Mouse (Mus musculus) intestine, postnatal 0 days (tissue): Measurements from ENCODE around the gene Rnf141. TPM values are rescaled to one million over a fixed set of nuclear protein-coding genes. Genes with fewer than 3 reads are reported as not detected.

Experiments used
- ATAC-seq: fragments of 200-750 bp; cut with Nextera tagmentation; 2 replicates; pipeline ENCODE4 v1.8.0; 2017; ENCODE audit warnings: mild to moderate bottlenecking, moderate TSS enrichment, moderate library complexity
- H3K27ac ChIP-seq: fragments of 300-500 bp; sonication (generic); 2 replicates; pipeline ENCODE4 v1.5.1; 2014; ENCODE audit warnings: mild to moderate bottlenecking, low read depth, low read length, moderate library complexity
- H3K27me3 ChIP-seq: fragments of 300-500 bp; sonication (generic); replicated peaks from 2 replicates; pipeline ENCODE4 v1.6.1; 2014; ENCODE audit warnings: low read length, mixed read lengths; ENCODE audit not compliant: control insufficient read depth, insufficient read depth
- H3K36me3 ChIP-seq: fragments of 300-500 bp; sonication (generic); 2 replicates; pipeline ENCODE4 v1.6.1; 2014; ENCODE audit warnings: mild to moderate bottlenecking, moderate library complexity; ENCODE audit not compliant: control insufficient read depth, insufficient read depth
- H3K4me1 ChIP-seq: fragments of 300-500 bp; sonication (generic); replicated peaks from 2 replicates; pipeline ENCODE4 v1.6.1; 2014; ENCODE audit warnings: antibody characterized with exemption, low read length, mixed read lengths; ENCODE audit not compliant: control insufficient read depth, insufficient read depth
- H3K4me2 ChIP-seq: fragments of 300-500 bp; sonication (generic); replicated peaks from 2 replicates; pipeline ENCODE4 v1.6.1; 2014; ENCODE audit warnings: low read depth, mild to moderate bottlenecking, moderate library complexity
- H3K4me3 ChIP-seq: fragments of 300-500 bp; sonication (generic); 2 replicates; pipeline ENCODE4 v1.5.1; 2014; ENCODE audit warnings: low read depth, low read length
- H3K9ac ChIP-seq: fragments of 300-500 bp; sonication (generic); 2 replicates; pipeline ENCODE4 v1.6.1; 2014; ENCODE audit warnings: mild to moderate bottlenecking, low read depth, low read length
- H3K9me3 ChIP-seq: fragments of 300-500 bp; sonication (generic); 2 replicates; pipeline ENCODE4 v1.6.1; 2016; ENCODE audit warnings: mixed run types; ENCODE audit not compliant: control insufficient read depth
- CTCF ChIP-seq: sonication (generic); IDR thresholded peaks from 2 replicates; pipeline ENCODE4 v1.5.1; 2016; ENCODE audit warnings: low read depth, mild to moderate bottlenecking, control low read depth, antibody characterized with exemption, moderate library complexity
- WGBS: fragments of 180-500 bp; shearing (Covaris S2); extraction: QIAGEN DNeasy Blood & Tissue Kit; methylation state at CpG from one replicate; pipeline ENCODE4 v1.1.7; 2014; 5-methylcytosine and 5-hydroxymethylcytosine counted together
- polyA plus RNA-seq: library from polyadenylated mRNA; unstranded; fragments of >200 nt; fragmentation: Nextera tagmentation; extraction: Ambion mirVana; gene quantifications from 2 replicates; pipeline ENCODE4 v1.2.1, GENCODE M21; 2015

The Rnf141 gene
- polyA plus RNA-seq, 1 experiment from 2014 or later, result 31.0 TPM

GRCm38 (mm10) chr7:110784965-110785364 is 59.3 kb downstream of the Rnf141 start:
- Histone ChIP-seq H3K9ac (no peak overlapping the region), H3K4me1 (peaks cover 6% of the 10 kb centered on the region; the same call in 1 of the 2 replicates), H3K36me3 (no peaks in the 10 kb centered on the region), H3K27ac (no peak overlapping the region), H3K4me2 (no peak overlapping the region), H3K9me3 (no peaks in the 10 kb centered on the region), H3K4me3 (no peak overlapping the region), H3K27me3 (no peaks in the 10 kb centered on the region)
- 0 out of 2 replicates have a peak, but pooled peaks have one; percentile 6 for TF ChIP-seq CTCF
- peak; percentile 82 for ATAC-seq
- WGBS, result 22% methylated on average over 8 of the region's 8 CpGs

DNA sequence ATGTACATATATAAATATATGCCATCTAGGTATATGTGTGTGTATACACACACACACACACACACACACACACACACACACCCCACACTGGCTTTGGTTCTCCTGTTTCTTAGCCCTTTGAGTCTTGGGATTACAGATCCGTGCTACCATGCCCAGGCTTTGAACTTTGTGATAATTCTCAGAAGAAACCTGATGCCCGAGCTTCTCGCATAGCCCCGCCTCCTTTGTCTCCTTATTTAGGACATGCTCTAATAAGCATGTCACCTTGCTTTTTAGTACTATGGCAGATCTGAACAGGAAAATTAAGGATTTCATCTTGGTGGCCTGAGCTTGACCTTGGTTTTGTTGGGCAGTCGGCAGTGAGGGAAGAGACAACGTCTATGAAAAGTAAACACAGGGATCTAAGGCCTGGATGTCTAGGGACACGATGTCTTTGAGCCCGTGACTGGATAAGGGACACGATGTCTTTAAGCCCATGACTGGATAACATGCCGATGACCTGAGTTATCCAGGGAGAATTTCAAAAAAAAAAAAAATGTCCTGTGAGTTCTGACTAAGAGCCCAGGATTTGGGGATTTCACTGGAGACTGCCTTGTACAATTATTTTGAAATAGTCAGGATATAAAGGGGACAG is 61.3 kb downstream of the Rnf141 start:
- H3K4me3 ChIP-seq, result no peak overlapping the region
- H3K9ac ChIP-seq, result no peak overlapping the region
- H3K4me2 ChIP-seq, result no peak overlapping the region
- no peaks in the 10 kb centered on the region for H3K36me3 ChIP-seq
- H3K27me3 ChIP-seq, result no peaks in the 10 kb centered on the region
- WGBS, result 34% methylated on average over 10 of the region's 10 CpGs
- peaks cover 6% of the 10 kb centered on the region; the same call in 1 of the 2 replicates for H3K4me1 ChIP-seq
- no peak for TF ChIP-seq CTCF
- ATAC-seq, result no peak
- H3K9me3 ChIP-seq, result no peaks in the 10 kb centered on the region
- no peak overlapping the region for H3K27ac ChIP-seq

DNA sequence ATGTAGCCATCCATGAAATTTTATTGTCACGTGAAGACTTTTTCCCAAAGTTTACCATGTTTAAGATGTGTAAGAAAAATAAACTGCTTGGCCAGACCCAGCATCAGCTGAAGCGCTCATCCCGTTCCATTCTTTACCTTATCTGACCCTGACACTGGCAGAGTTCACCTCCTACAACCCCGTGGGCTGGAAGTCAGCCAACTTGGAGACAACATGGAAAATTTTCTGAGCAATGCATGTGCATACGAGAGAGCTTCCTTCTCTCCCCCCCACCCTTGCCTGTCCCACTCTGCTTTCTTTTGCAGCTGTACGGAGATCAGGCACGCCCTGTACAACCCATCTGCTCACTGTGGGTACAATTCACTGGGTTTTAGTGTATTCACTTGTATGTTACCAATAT is 62.1 kb downstream of the Rnf141 start:
- H3K4me3 ChIP-seq, result no peak overlapping the region
- no peak overlapping the region for H3K4me2 ChIP-seq
- no peak for TF ChIP-seq CTCF
- peaks cover 6% of the 10 kb centered on the region; the same call in 1 of the 2 replicates for H3K4me1 ChIP-seq
- no peak for ATAC-seq
- H3K9ac ChIP-seq, result no peak overlapping the region
- no peaks in the 10 kb centered on the region for H3K9me3 ChIP-seq
- WGBS, result 45% methylated on average over 7 of the region's 7 CpGs
- H3K27ac ChIP-seq, result no peak overlapping the region
- peaks cover 3% of the 10 kb centered on the region; the same call in 1 of the 2 replicates for H3K36me3 ChIP-seq
- no peaks in the 10 kb centered on the region for H3K27me3 ChIP-seq

DNA sequence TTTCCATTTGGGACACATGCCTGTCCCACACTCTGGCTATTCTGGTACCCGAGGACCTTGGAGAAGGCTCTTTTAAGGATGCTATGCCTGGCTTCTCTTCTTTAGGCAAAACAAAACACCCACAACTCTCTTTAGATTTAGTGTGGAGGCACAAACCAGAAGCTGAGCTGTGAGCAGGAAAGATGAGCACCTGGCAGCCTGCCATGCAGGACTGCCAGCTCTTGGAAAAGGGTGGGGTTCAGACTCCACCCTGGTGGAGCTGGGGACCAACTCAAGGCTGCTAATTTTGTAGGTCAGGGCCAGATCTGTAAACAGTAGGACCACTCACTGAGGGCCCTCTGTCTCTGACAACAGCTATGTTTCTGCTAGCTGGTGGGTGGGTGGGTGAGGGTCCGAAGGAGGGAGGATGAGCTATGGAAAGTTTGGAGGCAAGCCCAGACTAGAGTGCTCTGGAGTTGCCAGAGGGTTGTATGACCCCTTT is 63.0 kb downstream of the Rnf141 start:
- Histone ChIP-seq H3K9ac (no peak overlapping the region), H3K4me3 (no peak overlapping the region), H3K27me3 (no peaks in the 10 kb centered on the region), H3K36me3 (peaks cover 3% of the 10 kb centered on the region; the same call in 1 of the 2 replicates), H3K27ac (no peak overlapping the region), H3K4me2 (no peak overlapping the region), H3K4me1 (peaks cover 6% of the 10 kb centered on the region; the same call in 1 of the 2 replicates), H3K9me3 (no peaks in the 10 kb centered on the region)
- WGBS, result 59% methylated on average over 2 of the region's 2 CpGs
- no peak for ATAC-seq
- TF ChIP-seq CTCF, result no peak

- H3K36me3 ChIP-seq, result peaks cover 3% of the 10 kb centered on the region; the same call in 1 of the 2 replicates
- no peak overlapping the region for H3K9ac ChIP-seq
- ATAC-seq, result no peak
- peaks cover 6% of the 10 kb centered on the region; the same call in 1 of the 2 replicates for H3K4me1 ChIP-seq
- TF ChIP-seq CTCF, result no peak
- no peak overlapping the region for H3K4me2 ChIP-seq
- H3K4me3 ChIP-seq, result no peak overlapping the region
- no peaks in the 10 kb centered on the region for H3K27me3 ChIP-seq
- 53% methylated on average over 4 of the region's 4 CpGs for WGBS
- no peaks in the 10 kb centered on the region for H3K9me3 ChIP-seq
- peak overlapping the region; percentile 11; the same call in 1 of the 2 replicates for H3K27ac ChIP-seq
These were observed 63.7 kb downstream of the Rnf141 start for GRCm38 (mm10) chr7:110780520-110780919.

- Histone ChIP-seq H3K9ac (no peak overlapping the region), H3K27me3 (no peaks in the 10 kb centered on the region), H3K4me1 (peaks cover 6% of the 10 kb centered on the region; the same call in 1 of the 2 replicates), H3K27ac (no peak overlapping the region), H3K9me3 (no peaks in the 10 kb centered on the region), H3K4me3 (no peak overlapping the region), H3K36me3 (peaks cover 3% of the 10 kb centered on the region; the same call in 1 of the 2 replicates), H3K4me2 (no peak overlapping the region)
- no peak for ATAC-seq
- 90% methylated on average over 8 of the region's 8 CpGs for WGBS
- no peak for TF ChIP-seq CTCF
These were observed 64.6 kb downstream of the Rnf141 start for GRCm38 (mm10) chr7:110779605-110780111.
